Mouse (Mus musculus) megakaryocyte, embryonic 14.5 days (primary cell): ENCODE measurements at regions not wholly inside any gene's neighbourhood (a gene's known extent, or its start where the extent isn't known, plus 50 kb on each side); places are given as distances from the start of the nearest gene placed in this dataset.

ENCODE experiments used
- H3K27me3 ChIP-seq: replicated peaks from 2 replicates; pipeline ENCODE3; 2012; ENCODE audit warnings: inconsistent platforms
- H3K36me3 ChIP-seq: replicated peaks from 2 replicates; pipeline ENCODE3; 2012; ENCODE audit warnings: low read length, inconsistent platforms, mixed read lengths
- H3K4me1 ChIP-seq: 2 replicates; pipeline ENCODE4 v1.6.1; 2012; ENCODE audit warnings: inconsistent platforms
- H3K4me3 ChIP-seq: replicated peaks from 2 replicates; pipeline ENCODE3; 2012; ENCODE audit warnings: moderate library complexity, mild to moderate bottlenecking, inconsistent platforms
- H3K9me3 ChIP-seq: 2 replicates; pipeline ENCODE4 v1.6.1; 2012; ENCODE audit warnings: inconsistent platforms
- FLI1 ChIP-seq: IDR thresholded peaks from 2 replicates; pipeline ENCODE4 v1.6.1; 2012; ENCODE audit warnings: low read length, inconsistent platforms, mixed read lengths
- GATA1 ChIP-seq: IDR thresholded peaks from 3 replicates; pipeline ENCODE4 v1.6.1; 2012; ENCODE audit warnings: mixed read lengths, low read length, inconsistent platforms, borderline replicate concordance

DNA sequence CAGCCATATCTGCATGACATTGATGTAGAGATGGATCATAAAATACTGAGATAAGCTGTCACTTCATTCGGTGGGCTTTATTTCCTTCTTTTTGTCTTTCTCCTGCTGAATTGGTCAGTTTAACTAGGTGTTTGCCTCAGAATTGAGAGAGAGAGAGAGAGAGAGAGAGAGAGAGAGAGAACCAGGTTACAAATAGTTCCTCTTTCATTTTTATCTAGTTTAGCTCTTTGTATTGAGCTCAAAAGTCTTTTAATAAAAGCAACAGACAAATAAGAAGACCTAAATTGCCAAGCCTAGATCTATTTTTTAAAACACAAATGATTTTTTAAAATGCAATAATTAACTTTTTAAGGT lies 253.4 kb upstream of the Zeb2 start:
- H3K4me3 ChIP-seq: no peak overlapping the region
- H3K27me3 ChIP-seq: no peaks in the 10 kb centered on the region
- peaks cover 2% of the 10 kb centered on the region; the same call in 1 of the 2 replicates for H3K4me1 ChIP-seq
- TF ChIP-seq FLI1 (no peak), GATA1 (no peak)
- no peaks in the 10 kb centered on the region for H3K36me3 ChIP-seq
- peaks cover 2% of the 10 kb centered on the region; the same call in 1 of the 2 replicates for H3K9me3 ChIP-seq

DNA sequence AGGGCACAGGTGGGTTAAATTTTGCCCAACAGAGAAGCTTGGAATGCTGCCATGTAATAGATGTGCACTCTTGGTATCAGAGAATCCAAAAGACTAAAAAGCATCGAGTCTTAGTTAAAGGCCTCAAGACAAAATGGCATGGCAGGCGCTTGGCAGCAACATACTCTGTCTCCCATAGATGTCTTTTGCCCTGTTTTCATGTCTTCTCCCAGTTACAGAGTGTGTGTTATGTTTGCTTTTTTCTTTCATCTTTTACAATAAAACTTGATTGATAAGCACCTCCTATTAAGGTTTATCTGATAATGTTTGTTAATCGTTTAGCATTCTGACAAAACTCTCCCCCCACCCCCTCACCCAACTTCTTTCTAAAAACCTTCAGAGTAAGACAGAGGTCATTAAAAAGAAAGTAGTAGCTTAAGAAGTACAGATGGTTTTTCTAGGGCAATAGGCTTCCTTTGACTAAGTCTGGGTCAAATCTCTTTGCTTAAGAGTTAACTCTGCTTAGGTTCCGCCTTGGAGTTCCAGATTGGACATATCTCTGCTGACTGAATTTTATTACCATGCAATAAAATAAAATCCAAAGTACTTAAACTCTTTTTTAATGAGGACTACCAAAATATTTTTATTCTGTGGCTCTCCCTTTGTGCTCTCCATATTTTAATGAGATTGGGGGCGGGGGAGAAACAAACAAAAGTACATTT lies 252.9 kb upstream of the Zeb2 start:
- TF ChIP-seq GATA1: no peak
- TF ChIP-seq FLI1: no peak
- H3K36me3 ChIP-seq: no peaks in the 10 kb centered on the region

DNA sequence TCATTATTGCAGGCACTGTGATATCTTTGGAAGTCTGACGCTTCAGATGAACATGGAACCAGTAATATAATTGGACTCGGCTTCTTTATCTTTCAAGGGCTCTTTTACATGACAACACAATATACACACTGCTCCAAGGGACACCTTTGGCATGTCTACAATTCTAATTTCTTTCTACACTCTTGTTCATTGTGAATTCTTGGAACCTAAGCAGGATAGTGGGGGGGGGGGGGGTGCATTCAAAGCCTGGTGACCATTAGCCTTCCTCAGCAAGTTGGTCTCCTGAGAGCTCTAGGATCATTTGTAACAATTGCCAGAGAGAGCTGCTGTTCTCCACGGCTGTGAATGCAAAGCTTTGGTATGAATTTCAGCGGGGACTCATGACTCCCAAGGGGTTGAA lies 252.2 kb upstream of the Zeb2 start:
- H3K4me3 ChIP-seq: no peak overlapping the region
- TF ChIP-seq FLI1: no peak
- no peak for TF ChIP-seq GATA1
- peaks cover 2% of the 10 kb centered on the region; the same call in 1 of the 2 replicates for H3K4me1 ChIP-seq
- H3K9me3 ChIP-seq: peaks cover 2% of the 10 kb centered on the region; the same call in 1 of the 2 replicates
- no peaks in the 10 kb centered on the region for H3K27me3 ChIP-seq
- H3K36me3 ChIP-seq: no peaks in the 10 kb centered on the region

More for the DNA sequence above, 252.9 kb upstream of the Zeb2 start:
- Histone ChIP-seq H3K4me3 (no peak overlapping the region), H3K27me3 (no peaks in the 10 kb centered on the region), H3K9me3 (peaks cover 2% of the 10 kb centered on the region; the same call in 1 of the 2 replicates), H3K4me1 (peaks cover 2% of the 10 kb centered on the region; the same call in 1 of the 2 replicates)

DNA sequence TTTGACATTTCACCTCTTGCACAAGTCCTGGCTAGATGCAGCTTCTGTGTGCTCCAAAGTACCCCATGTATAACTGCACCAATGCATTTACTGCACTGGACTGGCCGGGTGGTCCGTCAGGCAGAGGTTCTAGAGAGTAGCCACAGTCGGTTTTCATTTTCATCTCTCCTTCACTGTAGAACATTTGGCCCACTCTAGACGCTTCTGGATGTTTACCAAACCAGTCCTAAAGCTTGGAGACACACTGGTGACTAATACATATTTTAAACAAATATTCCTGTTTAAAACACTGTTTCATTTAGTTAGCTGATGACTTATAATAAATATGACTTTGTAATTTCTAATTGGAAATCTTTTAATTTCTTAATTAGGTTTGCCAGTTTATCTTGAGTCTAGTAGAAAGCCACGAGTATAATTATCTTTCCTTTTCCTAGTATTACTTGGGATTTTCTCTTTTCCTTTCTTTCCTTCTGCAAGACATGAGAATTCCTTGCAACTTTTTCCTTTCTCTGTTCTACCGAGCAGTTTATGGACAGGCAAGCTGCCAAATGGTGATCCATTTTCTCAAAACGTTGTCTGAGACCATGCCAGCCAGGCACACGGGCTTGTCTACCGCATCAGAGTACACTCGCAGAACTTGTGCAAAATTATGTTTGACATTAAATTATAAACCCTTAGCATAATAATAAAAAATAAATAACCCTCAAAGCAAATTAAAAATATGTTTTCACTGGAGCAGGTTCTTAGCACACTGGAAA lies 250.4 kb upstream of the Zeb2 start:
- TF ChIP-seq FLI1: no peak

DNA sequence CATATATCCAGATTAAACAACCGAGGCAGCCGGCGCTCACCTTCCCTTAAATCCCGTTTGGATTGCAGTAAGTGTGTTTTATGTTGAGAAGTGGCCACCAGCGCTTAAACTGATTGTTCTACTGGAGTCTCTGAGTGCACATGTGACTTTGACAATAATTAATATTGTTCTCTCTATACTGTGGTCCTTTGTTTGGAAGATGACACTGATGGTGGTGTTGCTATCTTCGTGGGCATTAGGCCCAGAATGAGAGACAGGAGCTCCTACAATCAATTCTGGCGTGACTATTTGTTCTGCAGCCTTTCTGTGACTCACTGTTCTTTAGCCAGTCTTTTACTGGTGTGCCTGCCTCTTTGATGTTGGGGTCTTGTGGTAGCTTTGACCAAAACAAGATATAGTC lies 240.1 kb upstream of the Zeb2 start:
- H3K4me1 ChIP-seq: peaks cover 10% of the 10 kb centered on the region
- H3K9me3 ChIP-seq: no peaks in the 10 kb centered on the region
- no peak overlapping the region for H3K4me3 ChIP-seq
- no peaks in the 10 kb centered on the region for H3K27me3 ChIP-seq
- TF ChIP-seq GATA1: no peak
- no peak for TF ChIP-seq FLI1
- H3K36me3 ChIP-seq: no peaks in the 10 kb centered on the region

More for the DNA sequence above, 250.4 kb upstream of the Zeb2 start:
- Histone ChIP-seq H3K9me3 (no peaks in the 10 kb centered on the region), H3K27me3 (no peaks in the 10 kb centered on the region), H3K36me3 (no peaks in the 10 kb centered on the region), H3K4me1 (peaks cover 2% of the 10 kb centered on the region; the same call in 1 of the 2 replicates), H3K4me3 (no peak overlapping the region)

DNA sequence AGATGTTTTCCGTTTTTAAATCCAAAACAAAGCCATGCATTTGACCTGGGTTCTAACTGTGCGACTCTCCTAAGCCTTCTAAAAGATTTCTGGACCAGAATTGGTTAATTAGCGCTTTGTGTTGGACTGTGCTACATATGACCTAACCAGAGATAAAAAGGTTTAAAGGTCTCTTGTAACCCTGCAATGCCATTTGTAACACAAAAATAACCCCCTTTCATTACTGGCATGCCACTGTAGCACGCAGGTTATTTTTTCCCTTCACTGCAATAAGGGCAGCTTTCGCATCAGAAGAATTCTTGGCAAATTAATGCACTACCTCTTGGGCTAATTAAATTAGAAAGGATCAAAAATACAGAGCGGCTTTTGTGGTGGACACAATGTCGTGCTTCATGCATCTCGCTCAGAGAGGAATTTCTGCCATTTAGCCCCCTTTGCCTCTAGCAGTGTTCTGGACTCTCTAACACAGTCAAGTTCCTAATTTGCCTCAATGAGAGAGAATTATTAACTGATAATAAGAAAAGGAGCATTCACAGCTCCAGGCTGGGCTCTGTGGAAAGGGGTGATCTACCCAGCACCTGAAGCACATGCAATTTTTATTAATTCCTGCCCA lies 239.5 kb upstream of the Zeb2 start:
- TF ChIP-seq FLI1: no peak
- no peak for TF ChIP-seq GATA1
- Histone ChIP-seq H3K9me3 (no peaks in the 10 kb centered on the region), H3K4me1 (peaks cover 14% of the 10 kb centered on the region), H3K36me3 (peaks cover 2% of the 10 kb centered on the region), H3K27me3 (no peaks in the 10 kb centered on the region), H3K4me3 (no peak overlapping the region)

DNA sequence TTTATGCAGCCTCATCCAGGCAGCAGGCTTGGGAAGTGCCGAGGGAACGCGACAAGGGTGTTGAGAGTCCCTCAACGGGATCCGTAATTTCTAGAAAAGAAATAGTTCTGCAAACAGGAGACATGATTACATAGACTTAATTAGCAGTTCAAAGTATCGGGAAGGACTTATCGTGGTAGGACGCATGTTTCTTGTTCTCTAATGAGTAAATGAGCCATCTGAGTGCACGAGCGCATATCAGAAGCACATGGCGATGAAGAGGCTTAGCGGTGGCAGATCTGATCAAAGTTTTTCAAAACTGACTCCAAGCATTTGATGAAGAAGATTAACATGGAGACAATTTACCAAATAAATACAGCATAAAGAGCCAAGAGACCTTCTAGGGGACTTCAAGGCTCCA lies 238.8 kb upstream of the Zeb2 start:
- Histone ChIP-seq H3K36me3 (peaks cover 3% of the 10 kb centered on the region), H3K27me3 (no peaks in the 10 kb centered on the region), H3K4me3 (no peak overlapping the region), H3K4me1 (peaks cover 20% of the 10 kb centered on the region), H3K9me3 (no peaks in the 10 kb centered on the region)
- no peak for TF ChIP-seq GATA1
- no peak for TF ChIP-seq FLI1

DNA sequence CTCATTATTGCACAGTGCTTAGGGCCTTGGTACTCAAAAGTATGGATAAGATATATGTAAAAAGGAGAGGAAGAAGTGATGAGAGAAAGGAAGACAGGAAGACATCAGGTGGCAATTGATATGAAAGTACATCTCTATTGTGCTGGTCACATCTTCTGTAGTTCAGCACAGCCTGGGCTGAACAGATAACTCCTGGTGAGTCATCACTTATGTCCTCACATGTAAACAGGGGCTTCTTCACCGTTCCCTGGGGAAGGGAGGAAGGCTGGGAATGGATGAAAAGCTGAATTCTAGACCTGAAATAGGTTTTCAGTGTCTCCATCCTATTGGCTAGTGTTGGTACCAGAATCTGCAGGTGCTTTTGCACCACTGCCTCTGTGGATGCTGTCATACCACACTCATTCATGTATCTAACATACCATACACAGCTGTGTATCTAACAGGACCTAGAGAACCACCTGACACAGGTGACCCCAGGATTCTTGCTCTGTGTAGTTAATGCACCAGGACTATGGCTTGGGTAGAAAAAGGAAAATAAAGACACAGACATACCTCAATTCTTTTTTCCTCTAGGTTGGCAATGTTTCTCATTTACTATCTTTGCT lies 234.4 kb upstream of the Zeb2 start:
- Histone ChIP-seq H3K27me3 (no peaks in the 10 kb centered on the region), H3K9me3 (no peaks in the 10 kb centered on the region), H3K4me1 (peaks cover 44% of the 10 kb centered on the region), H3K36me3 (peaks cover 3% of the 10 kb centered on the region), H3K4me3 (peak overlapping the region; percentile 1)
- TF ChIP-seq GATA1 (peak; percentile 30; the same call in 1 of the 3 replicates), FLI1 (no peak)

DNA sequence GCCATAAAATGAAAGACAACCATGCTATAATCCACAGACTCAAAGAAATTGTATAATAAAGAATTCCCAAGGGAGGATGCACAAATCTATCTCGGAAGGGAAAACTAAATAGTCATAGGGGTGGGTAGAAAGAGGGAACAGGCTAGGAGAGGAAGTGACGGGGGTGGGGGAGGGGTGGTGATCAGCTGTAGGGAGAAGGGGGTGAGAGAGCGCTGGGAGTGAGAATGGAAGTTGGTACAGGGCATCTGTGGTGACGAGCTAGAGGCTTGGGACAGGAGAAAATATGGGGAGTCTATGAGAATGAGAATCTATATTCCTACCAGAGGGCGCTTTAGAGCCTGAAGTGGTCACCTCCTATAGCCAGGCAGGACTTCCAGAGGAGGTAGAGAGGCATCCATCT lies 229.2 kb upstream of the Zeb2 start:
- H3K27me3 ChIP-seq: no peaks in the 10 kb centered on the region

More for the DNA sequence above, 229.2 kb upstream of the Zeb2 start:
- Histone ChIP-seq H3K4me3 (no peak overlapping the region), H3K4me1 (peaks cover 32% of the 10 kb centered on the region), H3K36me3 (no peaks in the 10 kb centered on the region), H3K9me3 (no peaks in the 10 kb centered on the region)
- TF ChIP-seq GATA1: no peak
- TF ChIP-seq FLI1: no peak
